Comparison of ENCODE assay signal across 8 mouse cellular contexts in the genomic region with DNA sequence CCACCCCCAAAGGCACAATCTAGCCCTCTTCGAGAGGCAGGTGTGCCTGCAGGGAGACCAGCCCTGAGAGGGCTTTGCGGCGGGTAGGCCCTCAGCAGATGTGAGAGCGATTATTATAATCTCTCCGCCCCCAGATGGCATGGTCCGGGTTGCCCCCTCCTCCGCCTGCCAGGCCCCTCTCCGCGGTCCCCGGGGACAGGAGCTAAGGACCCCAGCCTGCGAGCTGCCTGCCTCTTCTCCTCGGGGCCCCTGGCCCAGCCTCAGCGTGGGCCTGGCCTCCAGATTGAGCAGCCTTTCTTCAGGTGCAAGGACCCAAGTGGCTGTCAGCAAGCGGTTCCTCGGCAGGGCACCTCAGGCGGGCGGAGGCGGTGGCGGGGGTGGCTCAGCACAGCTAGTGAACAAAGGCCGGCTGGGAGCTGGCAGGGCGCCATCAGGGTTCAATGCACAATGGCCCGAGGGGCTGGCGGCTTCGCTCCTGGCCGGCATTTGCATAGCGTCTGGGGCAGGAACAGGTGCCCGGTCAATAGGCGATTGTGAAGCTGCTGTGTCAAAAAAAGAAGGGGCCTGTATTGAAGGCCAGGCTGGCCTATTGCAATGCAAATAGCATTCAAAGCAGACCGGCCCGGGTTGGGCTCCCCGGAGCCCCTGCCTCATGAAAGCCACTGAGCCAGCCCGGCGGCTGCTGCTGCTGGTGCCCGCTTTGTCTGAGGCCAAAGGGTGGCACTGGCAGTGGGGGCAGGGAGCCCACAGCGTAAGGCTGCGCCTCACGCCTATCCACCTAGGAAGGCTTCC.
DNase-seq lines count a peak whose midpoint lies in the region; ATAC-seq and TF ChIP-seq lines count a peak whose summit lies in the region.

No protein-coding gene starts in this region.

- WGBS in embryonic facial prominence, embryonic 12.5 days: 3% methylated on average over 37 of the region's 37 CpGs
- 10% methylated on average over 35 of the region's 37 CpGs for WGBS in heart, embryonic 14.5 days
- WGBS in liver, adult 2 months: 21% methylated on average over 37 of the region's 37 CpGs
- under 1% methylated on average over 36 of the region's 37 CpGs for WGBS in neural tube, embryonic 11.5 days

- no peak for TF ChIP-seq POLR2A in liver, adult 2 months (IDR thresholded peaks at IDR 0.05; ENCODE audit: extremely low read depth, insufficient read depth, low read length)
- no peak for TF ChIP-seq POLR2A in testis, adult 2 months (IDR thresholded peaks at IDR 0.05; ENCODE audit: control insufficient read depth, low read depth, low read length)

- peak overlapping the region; percentile 20; the same call in 1 of the 2 replicates for H3K9ac ChIP-seq in embryonic facial prominence, embryonic 12.5 days
- peak overlapping the region; percentile 77 for H3K9ac ChIP-seq in heart, embryonic 14.5 days (ENCODE audit: low read length)
- H3K9ac ChIP-seq in liver, adult 2 months (ENCODE audit: low read depth, low read length): peak overlapping the region; percentile 69
- H3K9ac ChIP-seq in neural tube, embryonic 11.5 days (ENCODE audit: low read length): peak overlapping the region; percentile 65

- H3K79me2 ChIP-seq in liver, adult 2 months (ENCODE audit: control insufficient read depth, insufficient read depth, low read length): no peaks in the 10 kb centered on the region

- no peaks in the 10 kb centered on the region for H3K9me3 ChIP-seq in embryonic facial prominence, embryonic 12.5 days
- H3K9me3 ChIP-seq in heart, embryonic 14.5 days (ENCODE audit: control insufficient read depth, low read length): no peaks in the 10 kb centered on the region
- no peaks in the 10 kb centered on the region for H3K9me3 ChIP-seq in neural tube, embryonic 11.5 days (ENCODE audit: control insufficient read depth, low read length)

- H3K27me3 ChIP-seq in embryonic facial prominence, embryonic 12.5 days: 0 out of 2 replicates have a peak, but pooled peaks cover 11% of the 10 kb centered on the region
- H3K27me3 ChIP-seq in heart, embryonic 14.5 days (ENCODE audit: control insufficient read depth, insufficient read depth, low read length): no peaks in the 10 kb centered on the region
- H3K27me3 ChIP-seq in liver, adult 2 months (ENCODE audit: control insufficient read depth, insufficient read depth, low read length): no peaks in the 10 kb centered on the region
- no peaks in the 10 kb centered on the region for H3K27me3 ChIP-seq in neural tube, embryonic 11.5 days (ENCODE audit: control insufficient read depth, insufficient read depth, low read length)
- no peaks in the 10 kb centered on the region for H3K27me3 ChIP-seq in testis, adult 2 months (ENCODE audit: control insufficient read depth, insufficient read depth, low read length)

- peak; percentile 97 for DNase-seq in heart, adult 11 months
- DNase-seq in heart, adult 8-10 months (ENCODE audit: low spot score): no peak
- peak; percentile 94 for DNase-seq in kidney, postnatal 14 days
- DNase-seq in liver, adult 2 months (ENCODE audit: extremely low read depth, low read depth, low spot score): peak; percentile 58
- peak; percentile 94 for DNase-seq in neural tube, embryonic 11.5 days (ENCODE audit: low spot score)

- ATAC-seq in embryonic facial prominence, embryonic 12.5 days (ENCODE audit: insufficient number of reproducible peaks, insufficient read depth, low FRiP score, low TSS enrichment): peak; percentile 80
- no peak; the same call in 1 of the 2 replicates for ATAC-seq in heart, embryonic 14.5 days (ENCODE audit: insufficient number of reproducible peaks, insufficient read depth, low FRiP score, low read depth)
- peak; percentile 91 for ATAC-seq in neural tube, embryonic 11.5 days (ENCODE audit: insufficient read depth, low FRiP score, low TSS enrichment)

- no peaks in the 10 kb centered on the region for H3K36me3 ChIP-seq in embryonic facial prominence, embryonic 12.5 days
- H3K36me3 ChIP-seq in heart, embryonic 14.5 days (ENCODE audit: control insufficient read depth, insufficient read depth, low read length): no peaks in the 10 kb centered on the region
- no peaks in the 10 kb centered on the region for H3K36me3 ChIP-seq in liver, adult 2 months (ENCODE audit: control insufficient read depth, insufficient read depth, low read length)
- no peaks in the 10 kb centered on the region for H3K36me3 ChIP-seq in neural tube, embryonic 11.5 days (ENCODE audit: control insufficient read depth, insufficient read depth, low read length)
- H3K36me3 ChIP-seq in testis, adult 2 months (ENCODE audit: control insufficient read depth, insufficient read depth, low read length): no peaks in the 10 kb centered on the region

- peaks cover 21% of the 10 kb centered on the region for H3K4me1 ChIP-seq in embryonic facial prominence, embryonic 12.5 days
- H3K4me1 ChIP-seq in heart, embryonic 14.5 days (ENCODE audit: control insufficient read depth in 2 of 2, insufficient read depth in 2 of 2, low read length in 2 of 2): peaks cover 17 to 18% of the 10 kb centered on the region in 2 experiments
- H3K4me1 ChIP-seq in liver, adult 2 months (ENCODE audit: control insufficient read depth, insufficient read depth, low read length): peaks cover 4% of the 10 kb centered on the region
- H3K4me1 ChIP-seq in neural tube, embryonic 11.5 days (ENCODE audit: control insufficient read depth, insufficient read depth, low read length): peaks cover 18% of the 10 kb centered on the region
- no peaks in the 10 kb centered on the region; the same call in none of the 2 replicates for H3K4me1 ChIP-seq in testis, adult 2 months (ENCODE audit: control insufficient read depth, insufficient read depth, low read length)

- peak overlapping the region; percentile 45 for H3K4me2 ChIP-seq in embryonic facial prominence, embryonic 12.5 days (replicated peaks)
- peak overlapping the region; percentile 72 for H3K4me2 ChIP-seq in heart, embryonic 14.5 days (ENCODE audit: low read length)
- peak overlapping the region; percentile 42 for H3K4me2 ChIP-seq in neural tube, embryonic 11.5 days (ENCODE audit: low read depth)

- no peak overlapping the region for H3K4me3 ChIP-seq in embryonic facial prominence, embryonic 12.5 days
- peak overlapping the region; percentile 22 to 25; a peak in 3 of 4 replicates for H3K4me3 ChIP-seq in heart, embryonic 14.5 days (ENCODE audit: control insufficient read depth in 1 of 2, insufficient read depth in 1 of 2, low read depth in 1 of 2, low read length in 2 of 2)
- peak overlapping the region; percentile 19; the same call in 1 of the 2 replicates for H3K4me3 ChIP-seq in liver, adult 2 months (ENCODE audit: insufficient read depth, low read depth, low read length)
- H3K4me3 ChIP-seq in neural tube, embryonic 11.5 days (ENCODE audit: low read depth, low read length): no peak overlapping the region
- H3K4me3 ChIP-seq in testis, adult 2 months (ENCODE audit: control insufficient read depth, low read depth, low read length): peak overlapping the region; percentile 3

- no peak for TF ChIP-seq CTCF in liver, adult 2 months (IDR thresholded peaks at IDR 0.05; ENCODE audit: low read depth, low read length)
- TF ChIP-seq CTCF in testis, adult 2 months (IDR thresholded peaks at IDR 0.05; ENCODE audit: control insufficient read depth, insufficient read depth, insufficient replicate concordance, low read depth, low read length): no peak

- peak overlapping the region; percentile 63 for H3K27ac ChIP-seq in embryonic facial prominence, embryonic 12.5 days
- peak overlapping the region in 1 of 2 experiments; percentile 37; a peak in 2 of 4 replicates for H3K27ac ChIP-seq in heart, embryonic 14.5 days (replicated peaks in 1 of 2; ENCODE audit: control insufficient read depth in 1 of 2, insufficient read depth in 1 of 2, low read depth in 2 of 2, low read length in 2 of 2)
- no peak overlapping the region for H3K27ac ChIP-seq in liver, adult 2 months (replicated peaks; ENCODE audit: insufficient read depth, low read depth, low read length)
- H3K27ac ChIP-seq in neural tube, embryonic 11.5 days (ENCODE audit: low read depth, low read length): peak overlapping the region; percentile 92
- H3K27ac ChIP-seq in testis, adult 2 months (ENCODE audit: control insufficient read depth, insufficient read depth, low read depth, low read length): no peak overlapping the region

Comparison
In these comparisons a context has a peak if more than half of its experiments do, and no peak if none do; other contexts are left out.
1. H3K27ac ChIP-seq: peak in embryonic facial prominence, embryonic 12.5 days (single experiment) and neural tube, embryonic 11.5 days (single experiment); none in liver, adult 2 months (single experiment) and testis, adult 2 months (single experiment).
2. H3K4me3 ChIP-seq: peak in heart, embryonic 14.5 days (2 of 2), liver, adult 2 months (single experiment) and testis, adult 2 months (single experiment); none in embryonic facial prominence, embryonic 12.5 days (single experiment) and neural tube, embryonic 11.5 days (single experiment).
3. H3K9ac ChIP-seq: peak in every context shown above with its lines; median percentile 77 in heart, embryonic 14.5 days; 69 in liver, adult 2 months; 65 in neural tube, embryonic 11.5 days; 20 in embryonic facial prominence, embryonic 12.5 days.
4. Peak in every context shown above with its lines, with median percentiles within 50 percentile points of each other: H3K4me2 ChIP-seq.